Comparison of ENCODE assay signal across 9 mouse cellular contexts in genomic region chr10:60148087-60148486, GRCm38 (mm10). TPM values are rescaled to one million over a fixed set of nuclear protein-coding genes. Genes with fewer than 3 reads are reported as not detected.
DNase-seq lines count a peak whose midpoint lies in the region; ATAC-seq and TF ChIP-seq lines count a peak whose summit lies in the region.
"Had no signal": no experiment of that assay in that cellular context is flagged by ENCODE, and none has a peak within 500 bp of the region (broad histone marks: within the 10 kb centered on the region; RNA-seq: fewer than 3 reads in every experiment).

No protein-coding gene starts in this region.

- H3K4me1 ChIP-seq in heart, embryonic 12.5 days (replicated peaks), result no peaks in the 10 kb centered on the region
- no peaks in the 10 kb centered on the region for H3K4me1 ChIP-seq in hindbrain, postnatal 0 days (ENCODE audit: insufficient read depth, low read length)
- no peaks in the 10 kb centered on the region for H3K4me1 ChIP-seq in midbrain, embryonic 14.5 days (ENCODE audit: control insufficient read depth, insufficient read depth, low read length)
- H3K4me1 ChIP-seq in spleen, adult 2 months (ENCODE audit: control insufficient read depth, insufficient read depth, insufficient read length), result peaks cover 14% of the 10 kb centered on the region; the same call in 1 of the 2 replicates
- H3K4me1 ChIP-seq: midbrain, embryonic 12.5 days had no signal

- intact Hi-C loops in left cerebral cortex, postnatal 25 days (cut with DNase I), result loop anchor here (1.0 to 10.0 kb wide), 4 partner anchors 43 to 267 kb away; no protein-coding TSS in a partner anchor

- no peak; the same call in 1 of the 2 replicates for ATAC-seq in heart, embryonic 12.5 days (ENCODE audit: insufficient number of reproducible peaks, low FRiP score)
- peak; percentile 69 for ATAC-seq in hindbrain, postnatal 0 days
- ATAC-seq in midbrain, embryonic 14.5 days (ENCODE audit: low FRiP score, low TSS enrichment), result peak; percentile 63; the same call in 1 of the 2 replicates

- no peak overlapping the region for H3K9ac ChIP-seq in heart, embryonic 12.5 days
- no peak overlapping the region for H3K9ac ChIP-seq in hindbrain, postnatal 0 days (replicated peaks; ENCODE audit: low read length)
- H3K9ac ChIP-seq in midbrain, embryonic 14.5 days (replicated peaks; ENCODE audit: low read length), result no peak overlapping the region
- H3K9ac ChIP-seq: midbrain, embryonic 12.5 days had no signal

- peak; percentile 95 for DNase-seq in heart, adult 11 months
- peak; percentile 65 for DNase-seq in cerebellum, adult 9-11 months
- DNase-seq in frontal cortex, postnatal 25 days (ENCODE audit: low spot score in 2 of 2), result peak; percentile 61 to 65
- DNase-seq in hindbrain, postnatal 0 days (ENCODE audit: low spot score), result peak; percentile 90
- DNase-seq in left cerebral cortex, postnatal 25 days (ENCODE audit: low spot score in 2 of 2), result peak; percentile 64 to 74
- peak; percentile 93 for DNase-seq in midbrain, embryonic 14.5 days
- peak; percentile 70 to 84 for DNase-seq in spleen, adult 2 months (ENCODE audit: low read depth in 1 of 2, low spot score in 2 of 2)

- H3K4me3 ChIP-seq in heart, embryonic 12.5 days, result no peak overlapping the region
- no peak overlapping the region for H3K4me3 ChIP-seq in hindbrain, postnatal 0 days (ENCODE audit: low read length)
- no peak overlapping the region for H3K4me3 ChIP-seq in midbrain, embryonic 14.5 days (replicated peaks; ENCODE audit: low read depth, low read length)
- no peak overlapping the region for H3K4me3 ChIP-seq in spleen, adult 2 months (ENCODE audit: extremely low read depth, insufficient read depth, insufficient read length)
- H3K4me3 ChIP-seq: midbrain, embryonic 12.5 days had no signal

- no peaks in the 10 kb centered on the region for H3K36me3 ChIP-seq in heart, embryonic 12.5 days
- no peaks in the 10 kb centered on the region for H3K36me3 ChIP-seq in hindbrain, postnatal 0 days (ENCODE audit: insufficient read depth, low read length)
- no peaks in the 10 kb centered on the region for H3K36me3 ChIP-seq in midbrain, embryonic 14.5 days (ENCODE audit: control insufficient read depth, insufficient read depth, low read length)
- H3K36me3 ChIP-seq in spleen, adult 2 months (ENCODE audit: control insufficient read depth, insufficient read depth, low read length), result no peaks in the 10 kb centered on the region
- H3K36me3 ChIP-seq: midbrain, embryonic 12.5 days had no signal

- H3K27ac ChIP-seq in heart, embryonic 12.5 days (ENCODE audit: poor library complexity, severe bottlenecking), result no peak overlapping the region
- H3K27ac ChIP-seq in hindbrain, postnatal 0 days, result no peak overlapping the region
- H3K27ac ChIP-seq in midbrain, embryonic 14.5 days (replicated peaks; ENCODE audit: low read depth, low read length), result no peak overlapping the region
- no peak overlapping the region for H3K27ac ChIP-seq in spleen, adult 2 months (ENCODE audit: insufficient read depth, low read length)
- H3K27ac ChIP-seq: midbrain, embryonic 12.5 days had no signal

- TF ChIP-seq POLR2A in spleen, adult 2 months (IDR thresholded peaks at IDR 0.05; ENCODE audit: low read depth, low read length), result no peak

- no peak overlapping the region for H3K4me2 ChIP-seq in heart, embryonic 12.5 days
- H3K4me2 ChIP-seq in hindbrain, postnatal 0 days (ENCODE audit: low read depth, low read length), result no peak overlapping the region
- H3K4me2 ChIP-seq in midbrain, embryonic 14.5 days (ENCODE audit: low read length), result no peak overlapping the region
- H3K4me2 ChIP-seq: midbrain, embryonic 12.5 days had no signal

- no peaks in the 10 kb centered on the region for H3K9me3 ChIP-seq in heart, embryonic 12.5 days (replicated peaks)
- H3K9me3 ChIP-seq in hindbrain, postnatal 0 days (ENCODE audit: low read length), result no peaks in the 10 kb centered on the region
- H3K9me3 ChIP-seq in midbrain, embryonic 14.5 days (ENCODE audit: control insufficient read depth, low read length), result no peaks in the 10 kb centered on the region
- H3K9me3 ChIP-seq: midbrain, embryonic 12.5 days had no signal

- H3K27me3 ChIP-seq in heart, embryonic 12.5 days (replicated peaks), result peaks cover 36% of the 10 kb centered on the region
- no peaks in the 10 kb centered on the region for H3K27me3 ChIP-seq in hindbrain, postnatal 0 days (ENCODE audit: insufficient read depth, low read length)
- no peaks in the 10 kb centered on the region for H3K27me3 ChIP-seq in midbrain, embryonic 14.5 days (ENCODE audit: control insufficient read depth, insufficient read depth, low read length)
- no peaks in the 10 kb centered on the region for H3K27me3 ChIP-seq in spleen, adult 2 months (ENCODE audit: control insufficient read depth, insufficient read depth, low read length)

- WGBS in heart, embryonic 12.5 days, result 3% methylated on average over 5 of the region's 5 CpGs
- 0% methylated on average over 5 of the region's 5 CpGs for WGBS in hindbrain, postnatal 0 days
- 6% methylated on average over 5 of the region's 5 CpGs for WGBS in midbrain, embryonic 14.5 days
- WGBS in spleen, adult 2 months, result 4% methylated on average over 5 of the region's 5 CpGs

- peak; percentile 97 for TF ChIP-seq CTCF in hindbrain, postnatal 0 days (IDR thresholded peaks at IDR 0.05; ENCODE audit: low read depth)
- TF ChIP-seq CTCF in spleen, adult 2 months (IDR thresholded peaks at IDR 0.05; ENCODE audit: extremely low read depth, insufficient read depth, insufficient read length, insufficient replicate concordance), result peak; percentile 93; the same call in 1 of the 2 replicates

RNA-seq across cellular contexts. Expression of gene Spock2, which starts 42.1 kb away (rescaled TPM):
- polyA plus RNA-seq in heart, embryonic 12.5 days (2016; fragmentation: Nextera tagmentation; extraction: Ambion mirVana), result 2.2 and 2.3 TPM in 2 replicates
- total RNA-seq in hindbrain, postnatal 0 days (2014; rRNA removed), result 283 and 297 TPM in 2 replicates
- 98.0 and 106 TPM in 2 replicates for polyA plus RNA-seq in hindbrain, postnatal 0 days (2015; fragmentation: Nextera tagmentation; extraction: Ambion mirVana)
- 100 to 1,000 TPM; 588 to 602 TPM for total RNA-seq in left cerebral cortex, postnatal 25 days (2021)
- 67.3 and 67.5 TPM in 2 replicates for polyA plus RNA-seq in midbrain, embryonic 14.5 days (2014; fragmentation: Nextera tagmentation; extraction: Ambion mirVana)
- 2.4 and 2.7 TPM in 2 replicates for polyA plus RNA-seq in spleen, adult 2 months (2012; rRNA removed)

Comparison
In these comparisons a context has a peak if more than half of its experiments do, and no peak if none do; other contexts are left out.
1. RNA of gene Spock2, which starts 42.1 kb away (polyA plus RNA-seq): 98.0 to 106 TPM in hindbrain, postnatal 0 days and 67.3 to 67.5 TPM in midbrain, embryonic 14.5 days; 2.4 to 2.7 TPM in spleen, adult 2 months and 2.2 to 2.3 TPM in heart, embryonic 12.5 days; every median in the first group is over 10 times any median in the second.
2. Peak in every context shown above with its lines, with median percentiles within 50 percentile points of each other: DNase-seq.